Mouse (Mus musculus) MEL (cell line): Measurements from ENCODE around the gene Letm1. TPM values are rescaled to one million over a fixed set of nuclear protein-coding genes. Genes with fewer than 3 reads are reported as not detected.

Experiments used
- DNase-seq: peaks from one replicate; pipeline ENCODE4 v3.0.0; 2011; ENCODE audit warnings: low read depth, low spot score
- H3K27ac ChIP-seq: 2 replicates; pipeline ENCODE4 v1.5.1; 2012; ENCODE audit warnings: low read depth, mild to moderate bottlenecking, control low read depth, low read length, moderate library complexity; ENCODE audit not compliant: control insufficient read depth
- H3K27me3 ChIP-seq, 2 experiments: fragments of 150-350 bp in 1 of 2; sonication (generic) in 1 of 2; 2 replicates each; pipeline ENCODE4 v1.6.1; 2012; ENCODE audit warnings: low read length in 2 of 2, mild to moderate bottlenecking in 2 of 2, improper control_type of control experiment in 1 of 2, moderate library complexity in 1 of 2; ENCODE audit not compliant: insufficient read depth in 2 of 2, control insufficient read depth in 1 of 2
- H3K36me3 ChIP-seq, 2 experiments: 2 replicates each; pipeline ENCODE4 v1.6.1; 2012 to 2014; ENCODE audit warnings: low read length in 2 of 2, improper control_type of control experiment in 1 of 2, inconsistent platforms in 1 of 2, mild to moderate bottlenecking in 1 of 2; ENCODE audit not compliant: insufficient read depth in 2 of 2, control insufficient read depth in 1 of 2
- H3K4me1 ChIP-seq, 2 experiments: fragments of 150-350 bp in 1 of 2; sonication (generic) in 1 of 2; 2 replicates each; pipeline ENCODE4 v1.6.1; 2012; ENCODE audit warnings: low read length in 2 of 2, improper control_type of control experiment in 1 of 2, mild to moderate bottlenecking in 1 of 2; ENCODE audit not compliant: insufficient read depth in 2 of 2, control insufficient read depth in 1 of 2
- H3K4me3 ChIP-seq, 2 experiments: fragments of 150-350 bp in 1 of 2; sonication (generic) in 1 of 2; 2 replicates each; pipeline ENCODE4 v1.5.1; 2012; ENCODE audit warnings: low read depth in 2 of 2, low read length in 2 of 2, mild to moderate bottlenecking in 2 of 2, moderate library complexity in 2 of 2, control low read depth in 1 of 2, improper control_type of control experiment in 1 of 2; ENCODE audit not compliant: control insufficient read depth in 1 of 2, insufficient read depth in 1 of 2
- H3K79me2 ChIP-seq: 2 replicates; pipeline ENCODE4 v1.6.1; 2012; ENCODE audit warnings: mild to moderate bottlenecking, low read length, moderate library complexity; ENCODE audit not compliant: control insufficient read depth, poor library complexity, insufficient read depth
- H3K9ac ChIP-seq: 2 replicates; pipeline ENCODE4 v1.6.1; 2012; ENCODE audit warnings: low read depth, mild to moderate bottlenecking, control low read depth, low read length, moderate library complexity; ENCODE audit not compliant: control insufficient read depth, poor library complexity, severe bottlenecking
- H3K9me3 ChIP-seq: fragments of 150-350 bp; sonication (generic); replicated peaks from 2 replicates; pipeline ENCODE4 v1.6.1; 2012; ENCODE audit warnings: mild to moderate bottlenecking, low read length, improper control_type of control experiment, moderate library complexity; ENCODE audit not compliant: insufficient read depth
- CTCF ChIP-seq, 3 experiments: IDR thresholded peaks in 2 of 3; conservative IDR thresholded peaks in 1 of 3; 2 replicates each; pipeline ENCODE4 v1.5.1; 2011 to 2012; ENCODE audit warnings: low read length in 3 of 3, low read depth in 2 of 3, mild to moderate bottlenecking in 2 of 3, improper control_type of control experiment in 1 of 3, inconsistent platforms in 1 of 3, mixed read lengths in 1 of 3, moderate library complexity in 1 of 3; ENCODE audit not compliant: control insufficient read depth in 1 of 3, insufficient read depth in 1 of 3, poor library complexity in 1 of 3, severe bottlenecking in 1 of 3
- E2F4 ChIP-seq: IDR thresholded peaks from 2 replicates; pipeline ENCODE4 v1.6.1; 2011; ENCODE audit warnings: low read depth, low read length, improper control_type of control experiment, borderline replicate concordance
- ELF1 ChIP-seq: IDR thresholded peaks from 2 replicates; pipeline ENCODE4 v1.6.1; 2014; ENCODE audit warnings: low read depth, mild to moderate bottlenecking, inconsistent platforms, low read length, improper control_type of control experiment, moderate library complexity
- GATA1 ChIP-seq: IDR thresholded peaks from 2 replicates; pipeline ENCODE4 v1.6.1; 2011; ENCODE audit warnings: low read depth, low read length, improper control_type of control experiment
- MAZ ChIP-seq: IDR thresholded peaks from 2 replicates; pipeline ENCODE4 v1.6.1; 2012; ENCODE audit warnings: low read depth, mild to moderate bottlenecking, inconsistent platforms, low read length, improper control_type of control experiment
- NELFE ChIP-seq: IDR thresholded peaks from 2 replicates; pipeline ENCODE4 v1.6.1; 2011; ENCODE audit warnings: low read depth, low read length, improper control_type of control experiment
- POLR2A ChIP-seq, 2 experiments: IDR thresholded peaks; 2 replicates each; pipeline ENCODE4 v1.6.1; 2011 to 2012; ENCODE audit warnings: low read length in 2 of 2, mild to moderate bottlenecking in 2 of 2, control low read depth in 1 of 2, improper control_type of control experiment in 1 of 2, low read depth in 1 of 2, moderate library complexity in 1 of 2; ENCODE audit not compliant: control insufficient read depth in 1 of 2, insufficient read depth in 1 of 2, poor library complexity in 1 of 2
- TAL1 ChIP-seq: IDR thresholded peaks from 2 replicates; pipeline ENCODE4 v1.6.1; 2012; ENCODE audit warnings: mild to moderate bottlenecking, inconsistent platforms, low read length, moderate library complexity, mixed read lengths
- USF1 ChIP-seq: IDR thresholded peaks from 2 replicates; pipeline ENCODE4 v1.6.1; 2014; ENCODE audit warnings: low read depth, mild to moderate bottlenecking, inconsistent platforms, low read length, improper control_type of control experiment, moderate library complexity
- ZC3H11A ChIP-seq: IDR thresholded peaks from 2 replicates; pipeline ENCODE4 v1.6.1; 2012; ENCODE audit warnings: low read depth, mild to moderate bottlenecking, inconsistent platforms, low read length, improper control_type of control experiment
- polyA plus RNA-seq, 2 experiments: library from polyadenylated mRNA; stranded (reverse) in 1 of 2; unstranded in 1 of 2; fragments of >175 nt in 1 of 2; fragments of >200 nt in 1 of 2; gene quantifications; 2 replicates each; pipeline versions ENCODE4 v1.2.1 to v1.2.4; 2012; ENCODE audit warnings: low replicate concordance in 2 of 2, low read depth in 1 of 2; ENCODE audit not compliant: insufficient read length in 2 of 2, insufficient read depth in 1 of 2, missing spikeins in 1 of 2
- total RNA-seq: library from RNA; depleted of rRNA; stranded (reverse); fragments of 300-350 nt; gene quantifications from 2 replicates; pipeline ENCODE4 v1.2.3, GENCODE M21; 2012

Gene Letm1
- total and polyA plus RNA-seq, 3 experiments: 59.5 to 127 (median 119) TPM

DNA sequence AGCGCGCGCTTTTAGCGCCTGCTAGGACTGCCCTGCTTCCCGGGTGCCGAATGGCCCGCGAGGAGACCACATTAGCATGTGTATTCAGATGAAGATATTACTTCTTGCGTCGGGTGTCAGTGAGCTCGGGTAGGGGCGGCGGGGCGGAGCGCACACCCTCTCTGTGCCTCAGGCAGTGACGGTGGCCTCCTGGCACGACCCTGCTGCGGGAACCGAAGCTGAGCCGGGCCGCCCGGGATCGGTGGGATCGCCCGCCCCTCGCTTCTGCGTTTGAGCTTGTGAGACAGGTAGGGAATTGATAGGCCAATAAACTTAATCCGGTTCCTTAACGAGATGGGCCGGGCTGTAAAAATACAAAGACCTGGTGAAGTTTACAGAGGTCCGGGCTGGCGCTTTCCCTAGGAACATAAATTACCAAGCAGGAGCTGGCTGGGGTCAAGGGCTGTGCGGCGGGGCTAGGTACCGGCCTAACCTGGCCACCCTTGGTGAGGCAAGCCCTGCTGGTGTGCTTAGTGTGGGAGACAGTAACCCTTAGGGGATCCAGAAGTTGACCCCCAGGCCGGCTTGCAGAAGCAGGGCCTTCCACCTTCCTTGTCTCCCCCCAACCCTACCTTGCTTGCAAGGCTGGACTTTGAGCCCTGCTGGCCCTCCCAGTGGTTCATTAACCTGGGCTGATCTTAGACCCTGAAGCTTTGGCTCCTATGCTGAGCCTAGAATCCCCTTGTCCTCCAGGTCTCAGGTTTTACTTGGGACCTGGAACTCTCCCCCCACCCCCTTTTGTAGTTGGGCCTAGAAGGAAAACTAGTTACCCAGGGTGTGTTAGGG is 58.8 kb downstream of the Letm1 start:
- Histone ChIP-seq H3K4me3 (no peak overlapping the region), H3K9me3 (no peaks in the 10 kb centered on the region), H3K79me2 (no peaks in the 10 kb centered on the region; the same call in 1 of the 2 replicates), H3K27ac (no peak overlapping the region), H3K4me1 (peaks cover 0 to 21% of the 10 kb centered on the region in 2 experiments; a peak in 3 of 4 replicates), H3K27me3 (no peaks in the 10 kb centered on the region), H3K36me3 (peaks cover 0 to 2% of the 10 kb centered on the region in 2 experiments; a peak in 1 of 4 replicates), H3K9ac (no peak overlapping the region)
- no peak for TF ChIP-seq CTCF (IDR thresholded peaks at IDR 0.05 in 2 of 3, conservative IDR thresholded peaks at IDR 0.05 in 1 of 3; ENCODE audit: control insufficient read depth in 1 of 3, insufficient read depth in 1 of 3, low read depth in 2 of 3, low read length in 3 of 3, poor library complexity in 1 of 3, severe bottlenecking in 1 of 3)
- no peak for TF ChIP-seq ELF1
- no peak for TF ChIP-seq MAZ
- no peak for DNase-seq

DNA sequence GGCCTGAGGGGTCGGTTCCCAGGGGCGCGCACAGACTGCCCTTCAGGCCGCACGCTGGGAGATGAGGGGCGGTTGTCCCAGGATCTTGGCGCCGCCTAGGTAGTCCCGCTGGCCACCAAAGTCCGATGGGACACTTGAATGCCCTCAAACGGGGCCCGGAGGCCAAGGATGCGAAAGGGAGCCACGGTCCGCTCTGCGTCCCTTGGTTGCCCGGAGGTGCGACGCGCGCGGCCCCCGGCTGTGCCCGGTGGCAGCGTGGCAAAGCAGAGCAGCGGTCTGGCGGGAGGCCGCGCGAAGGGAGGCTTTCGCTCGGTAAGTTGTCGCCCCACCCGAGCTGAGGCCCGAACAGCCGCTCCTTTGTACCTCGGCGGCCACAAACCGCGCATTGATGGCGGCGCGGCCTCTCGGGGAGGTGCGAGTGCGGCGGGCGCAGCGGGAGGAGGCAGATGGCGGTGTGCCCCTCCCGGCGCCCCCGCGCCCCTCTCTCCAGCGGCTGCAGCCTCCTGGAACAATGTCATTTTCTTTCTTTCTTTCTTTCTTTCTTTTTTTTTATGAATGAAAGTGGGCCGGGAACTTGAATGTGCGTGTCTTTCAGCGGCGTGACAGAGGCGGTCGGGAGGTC is 59.5 kb downstream of the Letm1 start:
- Histone ChIP-seq H3K79me2 (no peaks in the 10 kb centered on the region; the same call in 1 of the 2 replicates), H3K4me1 (peaks cover 0 to 27% of the 10 kb centered on the region in 2 experiments; a peak in 3 of 4 replicates), H3K4me3 (no peak overlapping the region), H3K9me3 (no peaks in the 10 kb centered on the region), H3K27ac (no peak overlapping the region), H3K27me3 (no peaks in the 10 kb centered on the region), H3K36me3 (peaks cover 0 to 2% of the 10 kb centered on the region in 2 experiments; a peak in 1 of 4 replicates), H3K9ac (no peak overlapping the region)
- no peak for DNase-seq
- TF ChIP-seq CTCF (IDR thresholded peaks at IDR 0.05 in 2 of 3, conservative IDR thresholded peaks at IDR 0.05 in 1 of 3; ENCODE audit: control insufficient read depth in 1 of 3, insufficient read depth in 1 of 3, low read depth in 2 of 3, low read length in 3 of 3, poor library complexity in 1 of 3, severe bottlenecking in 1 of 3) (no peak), ELF1 (no peak), GATA1 (no peak), TAL1 (no peak), USF1 (no peak), NELFE (no peak), POLR2A (IDR thresholded peaks at IDR 0.05; ENCODE audit: control insufficient read depth in 1 of 2, insufficient read depth in 1 of 2, low read depth in 1 of 2, low read length in 2 of 2, poor library complexity in 1 of 2) (no peak), ZC3H11A (no peak), E2F4 (no peak)
